Mouse (Mus musculus) stomach, postnatal 0 days (tissue): ENCODE results near the gene Cerk. TPM values are rescaled to one million over a fixed set of nuclear protein-coding genes. Genes with fewer than 3 reads are reported as not detected.

Experiments
- ATAC-seq: fragments of 200-750 bp; cut with Nextera tagmentation; 2 replicates; pipeline ENCODE4 v1.8.0; 2017; ENCODE audit not compliant: low FRiP score, low TSS enrichment
- DNase-seq: peaks from one replicate; pipeline ENCODE4 v3.0.0-alpha.2; 2016; ENCODE audit warnings: low spot score
- H3K27ac ChIP-seq: fragments of 300-500 bp; sonication (generic); replicated peaks from 2 replicates; pipeline ENCODE4 v1.5.1; 2014; ENCODE audit warnings: mild to moderate bottlenecking, control low read depth
- H3K27me3 ChIP-seq: fragments of 300-500 bp; sonication (generic); 2 replicates; pipeline ENCODE4 v1.6.1; 2014; ENCODE audit warnings: low read length; ENCODE audit not compliant: control insufficient read depth, insufficient read depth
- H3K36me3 ChIP-seq: fragments of 300-500 bp; sonication (generic); 2 replicates; pipeline ENCODE4 v1.6.1; 2014; ENCODE audit warnings: low read length, mixed read lengths; ENCODE audit not compliant: control insufficient read depth, insufficient read depth
- H3K4me1 ChIP-seq: fragments of 300-500 bp; sonication (generic); replicated peaks from 2 replicates; pipeline ENCODE4 v1.6.1; 2014; ENCODE audit warnings: antibody characterized with exemption; ENCODE audit not compliant: control insufficient read depth, insufficient read depth
- H3K4me2 ChIP-seq: fragments of 300-500 bp; sonication (generic); replicated peaks from 2 replicates; pipeline ENCODE4 v1.6.1; 2014; ENCODE audit warnings: low read depth, mild to moderate bottlenecking, control low read depth, moderate library complexity
- H3K4me3 ChIP-seq: fragments of 300-500 bp; sonication (generic); 2 replicates; pipeline ENCODE4 v1.5.1; 2014; ENCODE audit warnings: low read depth, low read length, control low read depth
- H3K9ac ChIP-seq: fragments of 300-500 bp; sonication (generic); 2 replicates; pipeline ENCODE4 v1.6.1; 2014; ENCODE audit warnings: mild to moderate bottlenecking, low read length, control low read depth, mixed read lengths
- H3K9me3 ChIP-seq: fragments of 300-500 bp; sonication (generic); 2 replicates; pipeline ENCODE4 v1.6.1; 2016; ENCODE audit warnings: low read length; ENCODE audit not compliant: control insufficient read depth
- CTCF ChIP-seq: IDR thresholded peaks from 2 replicates; pipeline ENCODE4 v1.5.1; 2016; ENCODE audit warnings: antibody characterized with exemption, low read depth, mild to moderate bottlenecking, moderate library complexity
- EP300 ChIP-seq: optimal IDR thresholded peaks from 2 replicates; pipeline ENCODE3; 2016; ENCODE audit warnings: antibody characterized with exemption
- WGBS: fragments of 180-500 bp; shearing (Covaris S2); extraction: QIAGEN DNeasy Blood & Tissue Kit; methylation state at CpG from one replicate; pipeline ENCODE4 v1.1.7; 2014; 5-methylcytosine and 5-hydroxymethylcytosine counted together
- polyA plus RNA-seq: library from polyadenylated mRNA; unstranded; fragments of >200 nt; fragmentation: Nextera tagmentation; extraction: Ambion mirVana; gene quantifications from 2 replicates; pipeline ENCODE4 v1.2.1, GENCODE M21; 2015

Cerk gene
- polyA plus RNA-seq, 1 experiment from 2014 or later = 4.6 TPM

DNA sequence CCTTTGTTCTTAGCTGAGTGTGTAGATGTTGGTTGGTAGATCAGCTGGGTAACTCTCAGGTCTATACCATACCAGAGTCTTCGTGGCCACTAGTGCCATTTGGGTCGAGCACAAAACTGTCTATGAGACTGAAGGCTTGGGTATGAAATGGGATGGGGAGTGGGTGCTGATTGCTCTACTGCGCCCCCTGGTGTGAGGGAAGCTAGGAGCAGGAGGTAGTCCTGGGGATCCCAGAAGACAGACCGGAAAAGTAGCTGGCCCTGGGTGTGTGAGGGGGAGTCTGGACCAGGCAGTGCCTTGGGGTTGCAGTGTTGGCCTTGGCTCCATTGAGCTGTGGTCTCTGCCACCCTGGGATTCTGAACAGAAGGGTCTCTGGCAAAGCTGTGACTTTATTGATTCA, 48.3 kb downstream of the Cerk start:
- ATAC-seq (no peak), DNase-seq (peak; percentile 49)
- Histone ChIP-seq H3K27me3 (no peaks in the 10 kb centered on the region), H3K4me1 (no peaks in the 10 kb centered on the region), H3K9ac (no peak overlapping the region), H3K4me3 (no peak overlapping the region), H3K4me2 (no peak overlapping the region), H3K36me3 (peaks cover 9% of the 10 kb centered on the region), H3K9me3 (no peaks in the 10 kb centered on the region), H3K27ac (no peak overlapping the region)
- TF ChIP-seq CTCF = peak; percentile 72
- no peak for TF ChIP-seq EP300
- 59% methylated on average over 4 of the region's 4 CpGs for WGBS

GRCm38 (mm10) chr15:86134941-86135783, 50.8 kb downstream of the Cerk start:
- Histone ChIP-seq H3K4me2 (no peak overlapping the region), H3K27me3 (no peaks in the 10 kb centered on the region), H3K9me3 (no peaks in the 10 kb centered on the region), H3K36me3 (peaks cover 19% of the 10 kb centered on the region), H3K4me3 (no peak overlapping the region), H3K27ac (no peak overlapping the region), H3K9ac (no peak overlapping the region), H3K4me1 (no peaks in the 10 kb centered on the region)
- TF ChIP-seq CTCF (peak; percentile 99), EP300 (no peak)
- no peak for ATAC-seq
- WGBS = 36% methylated on average over 18 of the region's 18 CpGs
- peak; percentile 86 for DNase-seq

- H3K4me2 ChIP-seq = no peak overlapping the region
- H3K36me3 ChIP-seq = peaks cover 28% of the 10 kb centered on the region
- WGBS = 93% methylated on average over 10 of the region's 10 CpGs
- H3K9me3 ChIP-seq = no peaks in the 10 kb centered on the region
- H3K27ac ChIP-seq = no peak overlapping the region
- no peak overlapping the region for H3K9ac ChIP-seq
- ATAC-seq = no peak
- H3K27me3 ChIP-seq = no peaks in the 10 kb centered on the region
- no peaks in the 10 kb centered on the region for H3K4me1 ChIP-seq
- no peak for DNase-seq
- no peak for TF ChIP-seq EP300
- TF ChIP-seq CTCF = no peak
- H3K4me3 ChIP-seq = no peak overlapping the region
Measured at GRCm38 (mm10) chr15:86130657-86131056, 55.3 kb downstream of the Cerk start.

DNA sequence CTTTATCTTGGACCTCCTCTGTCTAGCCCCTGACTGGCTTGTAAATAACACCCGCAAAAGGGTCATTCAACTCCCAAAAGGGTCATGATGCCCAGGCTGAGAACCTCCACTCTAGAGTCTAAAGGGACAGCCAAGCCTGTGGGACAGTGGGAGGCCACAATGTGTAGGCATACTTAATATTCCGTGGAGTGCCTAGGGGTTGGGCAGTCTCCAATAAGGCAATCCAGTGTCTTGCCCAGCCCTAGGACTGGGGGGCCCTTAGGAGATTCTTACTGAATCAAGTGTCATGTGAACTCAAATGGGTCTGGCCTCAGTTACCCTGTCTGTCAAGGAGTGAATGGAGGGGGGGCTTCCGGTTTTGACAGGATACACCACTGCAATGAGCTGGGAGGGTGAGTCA, 56.9 kb downstream of the Cerk start:
- H3K4me3 ChIP-seq = no peak overlapping the region
- TF ChIP-seq EP300 = no peak
- TF ChIP-seq CTCF = no peak
- DNase-seq (no peak), ATAC-seq (no peak)
- H3K9me3 ChIP-seq = no peaks in the 10 kb centered on the region
- peaks cover 27% of the 10 kb centered on the region for H3K36me3 ChIP-seq
- no peaks in the 10 kb centered on the region for H3K27me3 ChIP-seq
- no peak overlapping the region for H3K9ac ChIP-seq
- WGBS = 81% methylated on average over 3 of the region's 3 CpGs
- no peak overlapping the region for H3K4me2 ChIP-seq
- H3K4me1 ChIP-seq = no peaks in the 10 kb centered on the region
- H3K27ac ChIP-seq = no peak overlapping the region

- peaks cover 20% of the 10 kb centered on the region for H3K36me3 ChIP-seq
- WGBS = 38% methylated on average over 1 of the region's 1 CpGs
- DNase-seq = peak; percentile 82
Measured at GRCm38 (mm10) chr15:86124359-86124758, 61.6 kb downstream of the Cerk start.

GRCm38 (mm10) chr15:86123409-86123808, 62.5 kb downstream of the Cerk start:
- no peak for ATAC-seq
- 94% methylated on average over 4 of the region's 4 CpGs for whole genome bisulfite sequencing

More at GRCm38 (mm10) chr15:86124359-86124758, 61.6 kb downstream of the Cerk start:
- no peak overlapping the region for H3K4me2 ChIP-seq
- H3K9ac ChIP-seq = no peak overlapping the region
- H3K4me1 ChIP-seq = no peaks in the 10 kb centered on the region
- peak; percentile 51 for ATAC-seq
- no peak overlapping the region for H3K27ac ChIP-seq
- peak; percentile 83 for TF ChIP-seq CTCF
- no peak for TF ChIP-seq EP300
- H3K4me3 ChIP-seq = no peak overlapping the region
- H3K9me3 ChIP-seq = no peaks in the 10 kb centered on the region
- H3K27me3 ChIP-seq = no peaks in the 10 kb centered on the region

More at GRCm38 (mm10) chr15:86123409-86123808, 62.5 kb downstream of the Cerk start:
- Histone ChIP-seq H3K4me2 (no peak overlapping the region), H3K9me3 (no peaks in the 10 kb centered on the region), H3K9ac (no peak overlapping the region), H3K4me3 (no peak overlapping the region), H3K4me1 (no peaks in the 10 kb centered on the region), H3K27me3 (no peaks in the 10 kb centered on the region), H3K36me3 (peaks cover 12% of the 10 kb centered on the region), H3K27ac (no peak overlapping the region)
- no peak for DNase-seq
- TF ChIP-seq CTCF = no peak
- TF ChIP-seq EP300 = no peak
